Comparison of ENCODE assay signal across 23 mouse cellular contexts in the genomic region with DNA sequence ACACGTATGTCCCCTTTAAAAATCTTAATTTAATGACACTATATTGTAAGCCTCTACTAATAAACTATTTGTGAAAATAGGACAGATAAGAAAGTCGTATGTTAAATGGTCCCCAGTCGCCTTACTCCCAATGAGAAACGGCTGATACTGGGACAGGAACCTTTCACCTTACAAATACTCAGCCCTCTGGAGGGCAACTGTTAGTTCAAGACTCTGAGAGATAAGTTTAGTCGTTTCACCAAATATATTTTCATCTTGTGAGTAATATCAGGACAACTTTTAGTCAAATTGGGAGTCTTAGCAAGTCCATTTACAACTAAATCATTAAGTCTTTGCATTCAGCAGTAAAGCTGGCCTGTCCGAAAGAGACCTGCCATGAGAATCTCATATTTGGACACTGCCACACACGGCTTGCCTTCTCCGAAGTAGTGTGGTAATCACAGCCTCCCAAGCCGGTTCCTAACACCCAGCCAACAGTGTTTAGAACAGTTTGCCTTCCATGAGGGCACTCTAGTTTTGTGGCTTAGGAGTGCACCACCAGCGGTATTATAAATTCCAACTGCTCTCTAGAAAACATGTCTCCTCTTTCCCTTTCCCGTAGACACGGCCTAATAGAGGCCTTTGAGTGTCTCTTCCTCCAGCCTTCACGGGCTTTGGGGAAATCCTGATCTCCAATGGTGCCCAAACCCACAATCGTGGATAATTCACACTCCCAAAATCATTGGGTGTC. TPM values are rescaled to one million over a fixed set of nuclear protein-coding genes. Genes with fewer than 3 reads are reported as not detected.
DNase-seq lines count a peak whose midpoint lies in the region; ATAC-seq and TF ChIP-seq lines count a peak whose summit lies in the region.
"Had no signal": no experiment of that assay in that cellular context is flagged by ENCODE, and none has a peak within 500 bp of the region (broad histone marks: within the 10 kb centered on the region; RNA-seq: fewer than 3 reads in every experiment).

No protein-coding gene starts in this region.

- H3K9me3 ChIP-seq in midbrain, embryonic 10.5 days (replicated peaks), result no peaks in the 10 kb centered on the region
- H3K9me3 ChIP-seq in midbrain, postnatal 0 days (ENCODE audit: low read length), result no peaks in the 10 kb centered on the region
- H3K9me3 ChIP-seq in embryonic facial prominence, embryonic 10.5 days, result no peaks in the 10 kb centered on the region
- no peaks in the 10 kb centered on the region for H3K9me3 ChIP-seq in midbrain, embryonic 15.5 days
- H3K9me3 ChIP-seq: embryonic facial prominence, embryonic 13.5 days; heart, embryonic 10.5 days; hindbrain, embryonic 15.5 days had no signal

- WGBS in midbrain, embryonic 10.5 days, result 32% methylated on average over 14 of the region's 14 CpGs
- 43% methylated on average over 14 of the region's 14 CpGs for WGBS in midbrain, postnatal 0 days
- WGBS in embryonic facial prominence, embryonic 10.5 days, result 30% methylated on average over 14 of the region's 14 CpGs
- 30% methylated on average over 14 of the region's 14 CpGs for WGBS in midbrain, embryonic 15.5 days

- DNase-seq in embryo, embryonic 9.5 days (ENCODE audit: extremely low spot score), result peak; percentile 20
- DNase-seq in embryo, embryonic 10 days (ENCODE audit: low spot score), result no peak
- no peak for DNase-seq in midbrain, embryonic 10.5 days (ENCODE audit: low spot score)
- DNase-seq in midbrain, postnatal 0 days (ENCODE audit: low spot score), result no peak
- DNase-seq in embryonic facial prominence, embryonic 10.5 days (ENCODE audit: low spot score), result peak; percentile 19
- DNase-seq in layer of hippocampus, adult 9-11 months, result no peak
- DNase-seq in gastrocnemius, postnatal 10 days, result no peak
- DNase-seq: adrenal gland, postnatal 10 days; gastrocnemius, adult 2 months; heart, adult 18-20 months; heart, postnatal 10 days; heart, postnatal 4 days had no signal

- ATAC-seq in midbrain, postnatal 0 days (ENCODE audit: low FRiP score), result no peak
- no peak for ATAC-seq in midbrain, embryonic 15.5 days (replicated peaks)
- ATAC-seq: inflammation-experienced regulatory T-cells, adult 6 months had no signal

- peaks cover 40% of the 10 kb centered on the region for H3K4me1 ChIP-seq in midbrain, embryonic 10.5 days
- peaks cover 4% of the 10 kb centered on the region; the same call in 1 of the 2 replicates for H3K4me1 ChIP-seq in midbrain, postnatal 0 days (ENCODE audit: insufficient read depth, low read length)
- peaks cover 8% of the 10 kb centered on the region for H3K4me1 ChIP-seq in embryonic facial prominence, embryonic 10.5 days
- peaks cover 25% of the 10 kb centered on the region for H3K4me1 ChIP-seq in midbrain, embryonic 15.5 days

- no peak overlapping the region; the same call in 1 of the 2 replicates for H3K27ac ChIP-seq in midbrain, embryonic 10.5 days (replicated peaks)
- H3K27ac ChIP-seq in midbrain, postnatal 0 days (ENCODE audit: low read depth, low read length), result no peak overlapping the region
- no peak overlapping the region for H3K27ac ChIP-seq in embryonic facial prominence, embryonic 10.5 days (replicated peaks)
- no peak overlapping the region for H3K27ac ChIP-seq in midbrain, embryonic 15.5 days
- H3K27ac ChIP-seq: embryonic facial prominence, embryonic 13.5 days; gastrocnemius, adult 2 months; heart, embryonic 10.5 days; hindbrain, embryonic 15.5 days had no signal

- TF ChIP-seq CTCF in midbrain, postnatal 0 days (IDR thresholded peaks at IDR 0.05), result no peak

- no peak overlapping the region for H3K9ac ChIP-seq in midbrain, postnatal 0 days (replicated peaks; ENCODE audit: low read length, poor library complexity, severe bottlenecking)
- no peak overlapping the region for H3K9ac ChIP-seq in midbrain, embryonic 15.5 days
- H3K9ac ChIP-seq: embryonic facial prominence, embryonic 13.5 days; hindbrain, embryonic 15.5 days had no signal

- no peaks in the 10 kb centered on the region for H3K36me3 ChIP-seq in midbrain, embryonic 10.5 days
- no peaks in the 10 kb centered on the region for H3K36me3 ChIP-seq in midbrain, postnatal 0 days (ENCODE audit: insufficient read depth, low read length)
- no peaks in the 10 kb centered on the region for H3K36me3 ChIP-seq in embryonic facial prominence, embryonic 10.5 days (replicated peaks)
- no peaks in the 10 kb centered on the region for H3K36me3 ChIP-seq in midbrain, embryonic 15.5 days (replicated peaks)
- H3K36me3 ChIP-seq: embryonic facial prominence, embryonic 13.5 days; heart, embryonic 10.5 days; hindbrain, embryonic 15.5 days had no signal

- H3K4me2 ChIP-seq in midbrain, postnatal 0 days (ENCODE audit: low read depth, low read length, poor library complexity, severe bottlenecking), result no peak overlapping the region
- 0 out of 2 replicates have a peak overlapping the region, but pooled peaks have one; percentile 35 for H3K4me2 ChIP-seq in midbrain, embryonic 15.5 days
- H3K4me2 ChIP-seq: embryonic facial prominence, embryonic 13.5 days had no signal

- H3K4me3 ChIP-seq in midbrain, embryonic 10.5 days, result 0 out of 2 replicates have a peak overlapping the region, but pooled peaks have one; percentile 7
- H3K4me3 ChIP-seq in midbrain, postnatal 0 days (ENCODE audit: low read depth, low read length), result no peak overlapping the region
- H3K4me3 ChIP-seq in embryonic facial prominence, embryonic 10.5 days, result no peak overlapping the region
- no peak overlapping the region for H3K4me3 ChIP-seq in midbrain, embryonic 15.5 days
- H3K4me3 ChIP-seq: gastrocnemius, adult 2 months; heart, embryonic 10.5 days; hindbrain, embryonic 15.5 days had no signal

- peaks cover 89% of the 10 kb centered on the region for H3K27me3 ChIP-seq in midbrain, embryonic 10.5 days (ENCODE audit: low read depth, poor library complexity, severe bottlenecking)
- peaks cover 34% of the 10 kb centered on the region for H3K27me3 ChIP-seq in midbrain, postnatal 0 days (ENCODE audit: insufficient read depth, low read length)
- peaks cover 86% of the 10 kb centered on the region for H3K27me3 ChIP-seq in embryonic facial prominence, embryonic 10.5 days (replicated peaks; ENCODE audit: low read depth, poor library complexity, severe bottlenecking)
- peaks cover 58% of the 10 kb centered on the region for H3K27me3 ChIP-seq in midbrain, embryonic 15.5 days (replicated peaks)

RNA-seq across cellular contexts. Expression of a gene that starts 10.7 kb away (rescaled TPM):
- polyA plus RNA-seq in midbrain, embryonic 10.5 days (2016; fragmentation: Nextera tagmentation; extraction: Ambion mirVana), result 4.4 and 5.3 TPM in 2 replicates
- total RNA-seq in midbrain, postnatal 0 days (2014; rRNA removed), result 27.6 and 28.0 TPM in 2 replicates
- polyA plus RNA-seq in midbrain, postnatal 0 days (2015; fragmentation: Nextera tagmentation; extraction: Ambion mirVana), result 5.7 and 6.5 TPM in 2 replicates
- polyA plus RNA-seq in embryonic facial prominence, embryonic 10.5 days (2016; fragmentation: Nextera tagmentation; extraction: Ambion mirVana), result 0.13 and 0.14 TPM in 2 replicates
- 7.8 and 8.5 TPM in 2 replicates for polyA plus RNA-seq in midbrain, embryonic 15.5 days (2015; fragmentation: Nextera tagmentation; extraction: Ambion mirVana)
- not detected for total RNA-seq in gastrocnemius, postnatal 10 days (2021)
- total RNA-seq: adrenal gland, postnatal 10 days; adrenal gland, postnatal 4 days; gastrocnemius, adult 2 months; gastrocnemius, postnatal 4 days; heart, adult 18-20 months; heart, postnatal 10 days; heart, postnatal 4 days; MEL had no signal
- polyA plus RNA-seq: C2C12; cortical plate, adult 2 months; embryonic facial prominence, embryonic 13.5 days; heart, embryonic 10.5 days; heart, embryonic 14.5 days; inflammation-experienced regulatory T-cells, adult 6 months had no signal

Comparison
In these comparisons a context has a peak if more than half of its experiments do, and no peak if none do; other contexts are left out.
1. DNase-seq: peak in embryo, embryonic 9.5 days (single experiment) and embryonic facial prominence, embryonic 10.5 days (single experiment); none in embryo, embryonic 10 days (single experiment), midbrain, embryonic 10.5 days (single experiment), midbrain, postnatal 0 days (single experiment), layer of hippocampus, adult 9-11 months (single experiment) and gastrocnemius, postnatal 10 days (single experiment).